Mouse (Mus musculus) spleen, adult 2 months (tissue): Measurements from ENCODE around the gene Mlana.

Experiments
- CTCF ChIP-seq: fragments of 200-500 bp; IDR thresholded peaks from 2 replicates; pipeline ENCODE4 v1.5.1; 2011; ENCODE audit warnings: mild to moderate bottlenecking, inconsistent platforms; ENCODE audit not compliant: insufficient read depth, insufficient read length, insufficient replicate concordance; ENCODE audit errors: extremely low read depth
- POLR2A ChIP-seq: fragments of 200-500 bp; IDR thresholded peaks from 2 replicates; pipeline ENCODE4 v1.6.1; 2011; ENCODE audit warnings: low read depth, low read length, inconsistent platforms

DNA sequence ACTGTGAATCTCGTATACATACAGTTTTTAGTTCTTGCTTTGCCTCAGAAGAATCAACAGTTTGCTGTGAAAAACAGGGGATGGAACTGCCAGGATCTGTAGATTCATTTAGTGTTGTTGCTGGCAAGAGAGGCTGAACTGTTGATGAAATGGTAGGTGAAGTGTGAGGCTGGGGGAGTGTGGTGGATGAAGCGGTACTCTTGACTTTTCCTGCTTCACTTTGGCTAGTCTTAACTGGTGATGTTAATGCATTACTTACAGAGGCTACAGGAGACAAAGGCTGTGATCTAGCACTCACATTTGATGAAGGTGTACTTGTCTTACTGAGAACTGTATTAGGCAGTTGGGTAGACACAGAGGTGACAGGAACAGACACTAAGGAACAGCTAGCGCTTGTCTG is 20.9 kb downstream of the Mlana start:
- no peak for TF ChIP-seq CTCF
- no peak for TF ChIP-seq POLR2A
